Mouse (Mus musculus) bone marrow, adult 2 months (tissue): ENCODE measurements around the gene Rbm14. TPM values are rescaled to one million over a fixed set of nuclear protein-coding genes. Genes with fewer than 3 reads are reported as not detected.

Experiments used
- H3K27ac ChIP-seq: fragments of 200-500 bp; 2 replicates; pipeline ENCODE4 v1.5.1; 2012; ENCODE audit warnings: low read depth, mild to moderate bottlenecking, control low read depth, inconsistent platforms, low read length; ENCODE audit not compliant: control insufficient read depth, poor library complexity, insufficient read depth
- H3K4me1 ChIP-seq: fragments of 200-500 bp; 2 replicates; pipeline ENCODE4 v1.6.1; 2011; ENCODE audit warnings: low read length; ENCODE audit not compliant: control insufficient read depth, insufficient read depth
- H3K4me3 ChIP-seq: fragments of 200-500 bp; replicated peaks from 2 replicates; pipeline ENCODE3; 2011; ENCODE audit warnings: mild to moderate bottlenecking, low read depth, low read length, control low read depth; ENCODE audit not compliant: control insufficient read depth
- CTCF ChIP-seq: fragments of 200-500 bp; IDR thresholded peaks from 2 replicates; pipeline ENCODE4 v1.5.1; 2011; ENCODE audit warnings: low read length, control low read depth; ENCODE audit not compliant: control insufficient read depth, insufficient read depth
- POLR2A ChIP-seq: fragments of 200-500 bp; IDR thresholded peaks from 2 replicates; pipeline ENCODE4 v1.6.1; 2011; ENCODE audit warnings: low read depth, mild to moderate bottlenecking, control low read depth, low read length, borderline replicate concordance; ENCODE audit not compliant: control insufficient read depth
- WGBS: fragments of 180-500 bp; shearing (Covaris S2); methylation state at CpG from one replicate; pipeline ENCODE4 v1.1.7; 2018; 5-methylcytosine and 5-hydroxymethylcytosine counted together
- polyA plus RNA-seq: library from polyadenylated mRNA; stranded (reverse); fragments of >200 nt; gene quantifications from 2 replicates; pipeline ENCODE4 v1.2.4, GENCODE M21; 2011; ENCODE audit warnings: low replicate concordance; ENCODE audit not compliant: missing spikeins, insufficient read depth, insufficient read length

Rbm14 gene
- 28.4 and 38.2 TPM in 2 replicates for polyA plus RNA-seq

- WGBS = under 1% methylated on average over 83 of the region's 83 CpGs
- Histone ChIP-seq H3K27ac (peak within 1 kb of the TSS; percentile 93), H3K4me1 (no peaks in the 10 kb centered on the region; the same call in 1 of the 2 replicates), H3K4me3 (peak within 1 kb of the TSS; percentile 93)
- TF ChIP-seq CTCF (peak; percentile 20; the same call in 1 of the 2 replicates), POLR2A (peak; percentile 88)
Observed at GRCm38 (mm10) chr19:4811063-4811908, at the start of gene Rbm14, which contains the start of gene Gm21992. Rbm14 (minus strand) TSS chr19:4811634. Gm21992 (minus strand) TSS chr19:4811612.

- no peaks in the 10 kb centered on the region; the same call in 1 of the 2 replicates for H3K4me1 ChIP-seq
- peak overlapping the region; percentile 51 for H3K27ac ChIP-seq
- H3K4me3 ChIP-seq = peak overlapping the region; percentile 40
- 63% methylated on average over 6 of the region's 6 CpGs for WGBS
- TF ChIP-seq CTCF (no peak), POLR2A (no peak)
Observed at GRCm38 (mm10) chr19:4859081-4859480, 47.6 kb upstream of the Rbm14 start.

GRCm38 (mm10) chr19:4855951-4856350 lies 44.5 kb upstream of the Rbm14 start:
- TF ChIP-seq CTCF = no peak
- TF ChIP-seq POLR2A = no peak
- no peak overlapping the region for H3K4me3 ChIP-seq
- 77% methylated on average over 4 of the region's 4 CpGs for WGBS
- no peaks in the 10 kb centered on the region; the same call in 1 of the 2 replicates for H3K4me1 ChIP-seq
- no peak overlapping the region for H3K27ac ChIP-seq

GRCm38 (mm10) chr19:4855470-4855820 lies 44.0 kb upstream of the Rbm14 start:
- no peak for TF ChIP-seq CTCF
- no peak for TF ChIP-seq POLR2A
- Histone ChIP-seq H3K4me3 (peak overlapping the region; percentile 41), H3K27ac (no peak overlapping the region), H3K4me1 (no peaks in the 10 kb centered on the region; the same call in 1 of the 2 replicates)
- WGBS = 10% methylated on average over 14 of the region's 14 CpGs

- no peak within 1 kb of the TSS; the same call in 1 of the 2 replicates for H3K27ac ChIP-seq
- TF ChIP-seq POLR2A = no peak
- TF ChIP-seq CTCF = no peak
- WGBS = 5% methylated on average over 45 of the region's 45 CpGs
- H3K4me1 ChIP-seq = no peaks in the 10 kb centered on the region; the same call in 1 of the 2 replicates
- peak within 1 kb of the TSS; percentile 56 for H3K4me3 ChIP-seq
Observed at GRCm38 (mm10) chr19:4854552-4855469, 43.4 kb upstream of the Rbm14 start, which contains the start of gene Ctsf. Ctsf (plus strand) TSS chr19:4855130.

DNA sequence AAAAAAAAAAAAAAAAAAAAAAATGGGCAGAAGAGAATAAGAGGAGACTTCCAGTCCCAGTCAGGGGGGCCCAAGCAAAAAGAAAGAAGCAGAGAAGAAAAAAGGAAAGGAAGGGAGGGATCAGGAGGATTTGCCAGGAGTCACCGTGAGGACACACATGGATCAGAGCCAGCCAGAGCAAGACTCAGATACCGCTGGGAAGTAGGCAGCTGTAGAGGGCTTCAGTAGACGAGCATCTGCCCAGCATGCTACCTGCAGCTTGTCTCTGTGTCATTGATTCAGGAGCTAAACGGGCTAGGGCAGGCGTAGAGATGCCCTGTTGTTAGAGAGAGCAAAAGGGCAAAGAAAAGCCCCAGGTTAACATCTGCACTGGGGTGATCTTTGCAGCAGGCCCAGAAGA lies 38.8 kb upstream of the Rbm14 start:
- no peak overlapping the region for H3K4me3 ChIP-seq
- H3K27ac ChIP-seq = no peak overlapping the region
- WGBS = 72% methylated on average over 5 of the region's 5 CpGs
- no peaks in the 10 kb centered on the region for H3K4me1 ChIP-seq
- no peak for TF ChIP-seq POLR2A
- no peak for TF ChIP-seq CTCF

DNA sequence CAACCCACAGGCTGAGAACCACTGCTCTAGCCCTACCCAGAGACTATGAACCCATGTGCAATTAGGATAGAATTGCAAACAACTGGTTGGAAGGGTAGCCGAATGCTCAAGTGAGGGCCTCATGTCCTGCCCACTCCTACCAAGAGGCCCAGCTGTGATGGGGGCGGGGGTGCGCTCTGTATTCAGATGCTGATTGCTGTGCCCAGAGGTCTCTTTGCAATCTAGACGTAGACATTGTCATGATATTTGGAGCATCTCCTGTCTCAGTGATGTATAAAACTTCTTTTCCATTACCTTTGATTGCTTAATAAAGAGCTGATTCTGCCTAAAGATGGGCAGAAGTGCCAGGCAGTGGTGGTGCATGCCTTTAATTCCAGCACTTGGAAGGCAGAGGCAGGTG lies 38.4 kb upstream of the Rbm14 start:
- WGBS = 85% methylated on average over 4 of the region's 4 CpGs
- Histone ChIP-seq H3K4me3 (no peak overlapping the region), H3K4me1 (no peaks in the 10 kb centered on the region), H3K27ac (no peak overlapping the region)
- TF ChIP-seq POLR2A = no peak
- TF ChIP-seq CTCF = no peak
